Mouse (Mus musculus): ENCODE measurements at regions not wholly inside any gene's neighbourhood (a gene's known extent, or its start where the extent isn't known, plus 50 kb on each side); places are given as distances from the start of the nearest gene placed in this dataset.
"Not testable (repeated sequence)": the region's sequence is repeated elsewhere in the genome, so short reads cannot be mapped to it uniquely, and the experiment has no call there.

- DNase-seq: peak; percentile 77
These were observed 419.7 kb downstream of the Nova1 start for GRCm38 (mm10) chr12:46398875-46399652.

- no peak for DNase-seq
These were observed 423.5 kb downstream of the Nova1 start for GRCm38 (mm10) chr12:46395245-46395644.

GRCm38 (mm10) chr12:46393769-46394168 is 425.0 kb downstream of the Nova1 start:
- no peak for DNase-seq

- DNase-seq: no peak
These were observed 439.8 kb downstream of the Nova1 start for GRCm38 (mm10) chr12:46378914-46379313.

- no peak for DNase-seq
These were observed 447.0 kb downstream of the Nova1 start for GRCm38 (mm10) chr12:46371747-46372146.

- DNase-seq: no peak
These were observed 485.4 kb downstream of the Nova1 start for GRCm38 (mm10) chr12:46333376-46333775.

GRCm38 (mm10) chr12:46327865-46328264 is 490.9 kb downstream of the Nova1 start:
- DNase-seq: no peak

- no peak for DNase-seq
These were observed 495.5 kb downstream of the Nova1 start for GRCm38 (mm10) chr12:46323276-46323675.

GRCm38 (mm10) chr12:46303136-46303797 is 515.5 kb downstream of the Nova1 start:
- no peak for DNase-seq

GRCm38 (mm10) chr12:46298926-46299325 is 519.8 kb downstream of the Nova1 start:
- DNase-seq: no peak

- peak; percentile 2 for DNase-seq
These were observed 534.2 kb downstream of the Nova1 start for GRCm38 (mm10) chr12:46284519-46284918.

GRCm38 (mm10) chr12:46248402-46249018 is 570.2 kb downstream of the Nova1 start:
- peak; percentile 2 for DNase-seq

- DNase-seq: no peak
These were observed 573.8 kb downstream of the Nova1 start for GRCm38 (mm10) chr12:46244925-46245324.

GRCm38 (mm10) chr12:46232359-46232758 is 586.4 kb downstream of the Nova1 start:
- no peak for DNase-seq

- not testable (repeated sequence) for DNase-seq
These were observed 603.4 kb downstream of the Nova1 start for GRCm38 (mm10) chr12:46215328-46215727.

GRCm38 (mm10) chr12:46199076-46199475 is 619.7 kb downstream of the Nova1 start:
- DNase-seq: no peak

- DNase-seq: no peak
These were observed 621.1 kb downstream of the Nova1 start for GRCm38 (mm10) chr12:46197482-46198101.

GRCm38 (mm10) chr12:46194173-46194572 is 624.6 kb downstream of the Nova1 start:
- DNase-seq: no peak

Data from embryo, embryonic 11 days (tissue).